ENCODE assay signal across 18 mouse cellular contexts in the genomic region with DNA sequence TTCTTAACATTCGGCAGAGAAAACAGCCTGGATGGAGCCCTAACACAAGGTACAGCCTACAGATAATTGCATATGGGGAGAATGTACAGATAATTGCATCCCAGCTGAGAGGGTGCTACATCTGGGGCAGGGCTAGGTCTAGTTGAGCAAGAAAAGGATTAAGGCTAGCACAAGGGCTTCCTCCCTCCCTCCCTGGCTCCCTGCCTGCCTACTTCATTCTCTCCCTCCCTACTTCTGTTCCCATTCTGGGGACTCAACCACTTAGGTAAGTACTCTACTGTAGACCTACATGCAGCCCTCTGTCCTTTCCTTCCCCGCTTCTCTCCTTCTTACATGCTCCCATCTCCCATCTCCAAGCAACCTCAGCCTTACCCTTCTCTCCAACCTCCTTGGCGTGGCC. TPM values are rescaled to one million over a fixed set of nuclear protein-coding genes. Genes with fewer than 3 reads are reported as not detected.
"Had no signal": no experiment of that assay in that cellular context is flagged by ENCODE, and none has a peak within 500 bp of the region (broad histone marks: within the 10 kb centered on the region; RNA-seq: fewer than 3 reads in every experiment).

No protein-coding gene starts in this region.

- H3K4me3 ChIP-seq: limb, embryonic 10.5 days; liver, embryonic 12.5 days; megakaryocyte, embryonic 14.5 days; midbrain, embryonic 12.5 days; neural tube, embryonic 13.5 days had no signal

- DNase-seq: kidney, adult 11 months; kidney, adult 9 months; kidney, postnatal 14 days; right cerebral cortex, adult 18-20 months; right cerebral cortex, postnatal 25 days had no signal

- H3K4me1 ChIP-seq: megakaryocyte, embryonic 14.5 days; midbrain, embryonic 12.5 days; neural tube, embryonic 13.5 days had no signal

- ATAC-seq: liver, embryonic 12.5 days; midbrain, embryonic 16.5 days had no signal

- H3K27ac ChIP-seq: limb, embryonic 10.5 days; liver, embryonic 12.5 days; macrophage; midbrain, embryonic 12.5 days; neural tube, embryonic 13.5 days had no signal

- H3K9me3 ChIP-seq: limb, embryonic 10.5 days; liver, embryonic 12.5 days; megakaryocyte, embryonic 14.5 days; midbrain, embryonic 12.5 days; neural tube, embryonic 13.5 days had no signal

- H3K9ac ChIP-seq: liver, embryonic 12.5 days; midbrain, embryonic 12.5 days; neural tube, embryonic 13.5 days had no signal

- H3K27me3 ChIP-seq: liver, embryonic 12.5 days; midbrain, embryonic 12.5 days; neural tube, embryonic 13.5 days had no signal

- H3K36me3 ChIP-seq: limb, embryonic 10.5 days; liver, embryonic 12.5 days; midbrain, embryonic 12.5 days; neural tube, embryonic 13.5 days had no signal

RNA-seq across cellular contexts. Expression of gene Fam25c, which starts 1.9 kb away (rescaled TPM):
- total RNA-seq: layer of hippocampus, adult 8-10 months; layer of hippocampus, postnatal 14 days; left cerebral cortex, adult 18-20 months had no signal
- polyA plus RNA-seq: intestine, embryonic 14.5 days; large intestine, adult 2 months; limb, embryonic 10.5 days; liver, embryonic 12.5 days; macrophage; midbrain, embryonic 12.5 days; midbrain, embryonic 16.5 days; neural tube, embryonic 13.5 days; small intestine, adult 2 months had no signal

RNA-seq across cellular contexts. Expression of gene Sncg, which starts 21.3 kb away (rescaled TPM):
- polyA plus RNA-seq: macrophage had no signal

RNA-seq across cellular contexts. Expression of gene Mmrn2, which starts 21.9 kb away (rescaled TPM):
- polyA plus RNA-seq: macrophage had no signal
